Mouse (Mus musculus) gastrocnemius, adult 2 months (tissue): Measurements from ENCODE around the gene Nlk. TPM values are rescaled to one million over a fixed set of nuclear protein-coding genes. Genes with fewer than 3 reads are reported as not detected.

Source experiments
- DNase-seq: peaks from one replicate; pipeline ENCODE4 v3.0.0; 2022
- H3K27ac ChIP-seq: fragments of 200-600 bp; 2 replicates; pipeline ENCODE4 v1.8.1; 2022; ENCODE audit warnings: mild to moderate bottlenecking
- H3K4me3 ChIP-seq: fragments of 200-600 bp; 2 replicates; pipeline ENCODE4 v1.8.1; 2022; ENCODE audit warnings: mild to moderate bottlenecking, moderate library complexity
- CTCF ChIP-seq: fragments of 200-600 bp; IDR thresholded peaks from 2 replicates; pipeline ENCODE4 v1.8.1; 2022; ENCODE audit warnings: antibody characterized with exemption, mild to moderate bottlenecking, moderate library complexity
- intact Hi-C: fragments of 180-260 bp; cut with DNase I; formaldehyde crosslinking; loops from one replicate; pipeline ENCODE4 v1.15.1; 2025
- long read RNA-seq, 2 experiments: library from polyadenylated mRNA; stranded (forward); transcript quantifications; one replicate each; pipeline ENCODE4 v2.0.0; 2021
- total RNA-seq, 2 experiments: library from RNA; stranded (reverse); gene quantifications; 2 replicates each; pipeline ENCODE4 v1.2.3; 2021

Gene Nlk
- 1 to 10 TPM; 8.1 to 10.0 TPM for total RNA-seq
- long read RNA-seq, experiment 1, full-length matches to known transcripts: 3 of 6 reads
- long read RNA-seq, experiment 1, partial matches to known transcripts: 0 of 6 reads
- long read RNA-seq, experiment 1, other reads (novel, unspliced or antisense): 3 of 6 reads
- long read RNA-seq, experiment 2, full-length matches to known transcripts: 2 of 3 reads
- long read RNA-seq, experiment 2, partial matches to known transcripts: 0 of 3 reads
- long read RNA-seq, experiment 2, other reads (novel, unspliced or antisense): 1 of 3 reads

DNA sequence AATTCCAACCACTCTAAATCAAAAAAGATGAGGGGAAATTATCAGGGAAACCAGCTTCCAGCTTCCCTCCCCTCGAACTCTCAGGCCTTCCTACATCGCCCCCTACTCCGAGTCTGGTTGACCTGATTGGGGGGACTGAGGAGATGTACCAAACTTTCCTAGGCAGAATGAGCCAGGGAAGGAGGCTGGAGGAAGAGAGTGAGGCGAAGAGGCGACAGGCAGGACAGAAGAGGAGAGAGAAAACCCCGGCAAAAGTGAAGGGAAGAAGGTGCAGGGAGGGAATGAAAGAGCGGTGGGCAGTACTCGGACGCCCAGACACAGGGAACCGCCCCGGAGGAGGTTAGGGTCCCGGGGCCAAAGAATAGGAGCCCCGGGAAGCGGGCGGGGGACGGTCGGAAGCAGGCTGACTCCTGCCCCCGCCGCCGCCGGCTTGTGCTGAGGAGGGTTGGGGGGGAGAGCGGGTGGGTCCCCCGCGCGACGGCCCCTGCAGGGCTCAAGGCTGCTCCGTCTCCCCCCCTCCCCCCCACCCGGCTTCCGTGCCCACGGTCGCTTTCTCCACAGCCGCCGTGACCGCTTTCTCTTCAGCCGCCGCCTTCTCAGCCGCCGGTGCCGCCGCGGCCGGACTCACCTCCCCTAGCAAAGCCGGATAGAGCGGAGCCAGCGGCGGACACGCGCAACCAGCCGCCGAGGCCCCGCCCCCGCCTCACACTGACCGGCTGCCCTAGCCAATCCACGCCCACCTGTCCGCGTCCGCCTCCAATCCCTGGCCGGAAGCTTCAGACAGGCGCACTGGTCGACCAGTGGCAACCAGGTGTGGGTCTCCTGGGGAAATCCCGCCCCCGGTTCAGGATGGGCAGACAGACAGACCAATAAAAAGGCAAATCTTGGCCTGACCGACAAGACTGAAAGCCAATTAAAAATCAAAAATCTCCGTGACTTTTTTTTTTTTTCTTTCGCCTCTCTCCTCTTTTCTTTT is at the start of gene Nlk:
TSS of gene Nlk (minus strand) at position 597 of the 976 bp plus-strand sequence.
- intact Hi-C loops: no loop called here
- TF ChIP-seq CTCF: no peak
- peak within 1 kb of the TSS; percentile 92 for H3K27ac ChIP-seq

DNA sequence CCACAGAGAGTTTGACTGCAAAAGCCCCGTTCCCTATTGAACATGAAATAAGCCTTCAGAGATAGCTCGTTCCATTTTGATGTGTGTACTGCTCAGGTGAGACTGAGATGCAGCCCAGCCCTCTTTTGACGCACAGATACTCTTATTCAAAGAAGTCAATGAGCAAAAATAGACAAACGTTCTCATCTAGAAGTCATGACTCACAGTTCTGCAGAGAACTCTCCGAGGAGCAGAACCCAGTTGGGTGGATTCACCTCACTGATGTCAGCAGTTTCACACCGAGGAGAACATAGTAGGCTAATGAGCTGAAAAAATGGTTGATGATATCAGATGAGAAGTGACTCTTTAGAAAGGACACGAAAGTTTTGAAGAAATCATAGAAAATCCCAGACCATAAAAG is 49.1 kb upstream of the Nlk start:
- no peak for TF ChIP-seq CTCF
- intact Hi-C loops: no loop called here
- Histone ChIP-seq H3K4me3 (no peak overlapping the region), H3K27ac (no peak overlapping the region)
- no peak for DNase-seq

More for the DNA sequence above, at the start of gene Nlk:
- peak; percentile 100 for DNase-seq
- peak within 1 kb of the TSS; percentile 86 for H3K4me3 ChIP-seq

DNA sequence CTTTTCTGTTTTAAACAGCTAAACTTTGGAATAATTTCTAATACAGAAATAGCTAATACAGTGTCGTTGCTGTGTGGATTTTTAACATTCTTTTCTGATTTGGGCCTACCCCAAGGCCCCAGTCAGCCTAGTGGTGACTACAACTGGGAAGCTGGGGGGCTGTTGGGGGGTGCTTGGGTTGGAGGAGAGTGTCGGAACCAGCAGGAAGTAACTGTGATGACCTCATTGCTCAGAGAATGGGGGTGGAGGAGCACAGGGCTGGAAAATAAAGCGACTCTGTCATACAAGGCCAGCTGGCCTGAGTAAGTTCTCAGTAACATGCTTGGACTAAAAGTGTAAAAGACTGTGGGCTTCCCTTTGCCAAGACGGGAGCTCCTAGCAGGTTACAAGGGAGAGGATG is 48.3 kb upstream of the Nlk start:
- no peak for TF ChIP-seq CTCF
- no peak for DNase-seq
- intact Hi-C loops: no loop called here
- no peak overlapping the region for H3K27ac ChIP-seq
- no peak overlapping the region for H3K4me3 ChIP-seq

DNA sequence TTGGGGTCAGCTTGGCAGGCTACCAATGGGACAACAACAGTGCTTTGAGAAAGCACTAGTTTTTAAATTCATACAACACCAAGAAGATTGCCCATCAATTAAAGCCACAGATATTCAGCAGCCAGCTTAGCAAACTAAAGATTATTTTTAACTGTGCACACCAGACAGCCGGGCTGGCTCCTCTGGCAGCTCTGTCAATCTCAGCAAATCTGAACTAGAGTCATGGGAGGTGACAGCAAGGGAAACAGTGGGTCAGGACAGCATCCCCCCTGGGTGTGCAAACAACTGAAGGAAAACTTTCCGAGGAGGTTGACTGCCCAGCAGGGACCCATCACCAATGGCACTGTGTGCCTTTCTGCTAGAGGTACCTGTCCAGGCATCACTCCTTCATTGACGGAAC is 45.3 kb upstream of the Nlk start:
- no peak for DNase-seq
- intact Hi-C loops: no loop called here

DNA sequence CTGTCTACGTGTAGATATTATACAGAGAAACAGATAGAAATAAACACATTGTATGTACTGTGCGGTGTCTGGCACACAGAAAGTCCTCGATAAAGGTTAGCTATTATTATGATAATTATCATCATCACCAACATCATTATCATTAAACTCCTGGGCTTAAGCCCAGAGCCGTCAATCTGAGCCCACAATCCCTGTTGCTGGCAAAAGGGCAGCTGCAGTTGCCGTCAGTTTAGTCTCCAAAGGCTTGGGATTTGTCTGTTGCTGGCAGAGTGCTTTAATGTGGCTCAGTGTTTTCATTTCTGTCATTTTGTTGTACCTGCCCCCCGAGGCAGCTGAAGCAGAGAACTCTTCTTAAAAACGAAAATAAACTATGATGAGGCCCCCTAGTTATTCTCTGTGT is 44.8 kb upstream of the Nlk start:
- no peak overlapping the region for H3K4me3 ChIP-seq
- H3K27ac ChIP-seq: no peak overlapping the region
- TF ChIP-seq CTCF: no peak
- intact Hi-C loops: no loop called here
- no peak for DNase-seq

More for the DNA sequence above, 45.3 kb upstream of the Nlk start:
- no peak overlapping the region for H3K27ac ChIP-seq
- TF ChIP-seq CTCF: no peak
- H3K4me3 ChIP-seq: no peak overlapping the region

DNA sequence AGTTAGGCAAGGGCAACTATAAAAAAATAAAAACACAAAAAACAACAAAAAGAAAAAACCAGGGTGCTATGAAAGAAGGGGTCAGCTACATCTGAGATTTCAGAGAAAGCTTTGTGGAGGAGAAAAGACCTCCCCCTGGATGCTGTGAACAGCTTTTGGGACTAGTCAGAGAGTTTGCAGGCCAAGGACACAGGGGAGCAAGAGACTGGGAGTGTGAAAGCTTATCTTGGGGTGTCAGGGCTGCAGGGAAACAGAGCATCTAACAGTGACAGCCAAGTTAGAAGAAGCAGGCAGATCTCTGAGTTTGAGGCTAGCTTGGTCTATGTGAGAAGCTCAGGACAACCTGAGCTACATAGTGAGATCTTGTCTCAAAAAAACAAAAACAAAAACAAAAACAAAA is 42.2 kb upstream of the Nlk start:
- intact Hi-C loops: no loop called here
- no peak for TF ChIP-seq CTCF
- Histone ChIP-seq H3K4me3 (no peak overlapping the region), H3K27ac (no peak overlapping the region)
- DNase-seq: no peak

DNA sequence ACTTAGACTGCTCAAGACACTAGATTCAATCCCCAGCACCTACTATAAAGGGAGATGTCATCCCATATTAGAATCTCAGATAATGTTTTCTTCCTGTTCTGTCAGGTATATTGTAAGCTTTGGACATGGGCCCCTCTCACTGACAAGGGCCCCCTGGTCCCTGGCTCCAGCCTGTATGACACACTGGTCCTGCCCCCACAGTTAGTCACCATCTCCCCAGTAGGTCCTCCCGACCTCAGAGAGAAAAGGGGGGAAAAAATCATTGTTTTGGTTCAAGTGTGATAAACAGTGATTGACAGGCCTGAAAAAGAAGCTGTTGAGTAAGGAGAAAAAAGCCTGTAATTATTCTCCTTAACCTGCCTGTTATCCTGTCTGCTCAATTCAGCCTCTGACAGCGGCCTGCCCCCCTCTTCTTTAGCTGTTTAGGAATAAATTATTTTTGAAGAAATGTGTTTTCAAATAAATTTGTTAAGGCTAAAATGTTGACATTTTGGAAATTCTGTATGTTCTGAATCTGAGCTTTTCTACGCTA is 39.8 kb upstream of the Nlk start:
- DNase-seq: no peak
- H3K4me3 ChIP-seq: no peak overlapping the region
- intact Hi-C loops: no loop called here
- no peak overlapping the region for H3K27ac ChIP-seq
- no peak for TF ChIP-seq CTCF

DNA sequence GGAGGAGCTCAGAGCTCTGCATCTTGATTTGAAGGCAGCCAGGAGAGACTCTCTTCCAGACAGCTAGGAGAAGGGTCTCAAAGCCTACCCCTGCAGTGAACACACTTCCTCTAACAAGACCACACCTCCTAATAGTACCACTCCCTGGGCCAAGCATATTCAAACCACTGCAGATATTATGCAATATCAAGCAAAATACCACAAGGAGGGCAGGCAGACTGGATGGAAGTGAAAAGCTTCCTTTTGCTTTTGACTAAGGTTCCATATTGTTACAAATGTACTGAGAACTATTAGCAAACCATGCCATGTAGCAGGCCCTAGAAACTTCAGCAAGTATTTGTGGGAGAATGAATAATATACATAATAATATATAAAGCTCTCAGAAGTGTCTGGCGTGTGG is 38.0 kb upstream of the Nlk start:
- no peak overlapping the region for H3K27ac ChIP-seq
- H3K4me3 ChIP-seq: no peak overlapping the region
- intact Hi-C loops: no loop called here
- no peak for TF ChIP-seq CTCF
- DNase-seq: no peak

DNA sequence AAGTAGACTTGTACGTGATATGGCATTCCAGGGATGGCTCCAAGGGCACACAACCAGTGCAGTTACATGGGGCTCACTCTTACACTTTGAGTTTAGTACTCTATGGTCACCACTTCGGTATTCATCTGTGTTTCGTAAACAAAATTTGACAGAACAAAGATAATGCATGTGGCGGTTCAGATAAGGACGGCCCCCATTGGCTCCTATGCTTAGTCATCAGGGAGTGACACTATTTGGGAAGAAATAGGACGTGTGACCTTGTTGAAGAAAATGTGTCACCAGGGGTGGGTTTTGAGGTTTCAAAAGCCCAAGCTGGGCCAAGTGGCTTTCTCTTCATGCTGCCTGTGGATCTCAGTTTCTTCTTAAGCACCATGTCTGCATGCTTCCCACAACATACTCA is 35.4 kb upstream of the Nlk start:
- no peak for DNase-seq
- TF ChIP-seq CTCF: no peak
- no peak overlapping the region for H3K27ac ChIP-seq
- no peak overlapping the region for H3K4me3 ChIP-seq
- intact Hi-C loops: no loop called here

DNA sequence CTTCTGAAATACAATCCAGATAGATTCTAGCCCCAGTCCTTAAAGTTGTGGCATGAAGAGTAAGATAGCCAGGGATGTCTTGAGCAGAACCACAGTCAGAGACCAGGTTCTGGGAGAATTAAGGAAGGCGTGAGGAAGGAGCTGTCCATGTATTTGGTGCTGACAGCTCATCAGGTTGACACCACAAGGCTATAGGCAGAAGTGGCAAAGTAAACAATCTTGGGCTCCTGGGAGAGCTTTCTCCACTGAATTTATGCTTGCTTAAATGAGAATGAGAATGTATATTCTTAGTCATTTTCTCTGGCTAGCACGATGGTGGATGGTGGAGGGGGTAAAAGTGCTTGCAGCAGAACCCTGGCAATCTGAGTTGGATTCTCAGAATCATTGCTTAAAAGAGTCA is 33.7 kb upstream of the Nlk start:
- H3K4me3 ChIP-seq: no peak overlapping the region

DNA sequence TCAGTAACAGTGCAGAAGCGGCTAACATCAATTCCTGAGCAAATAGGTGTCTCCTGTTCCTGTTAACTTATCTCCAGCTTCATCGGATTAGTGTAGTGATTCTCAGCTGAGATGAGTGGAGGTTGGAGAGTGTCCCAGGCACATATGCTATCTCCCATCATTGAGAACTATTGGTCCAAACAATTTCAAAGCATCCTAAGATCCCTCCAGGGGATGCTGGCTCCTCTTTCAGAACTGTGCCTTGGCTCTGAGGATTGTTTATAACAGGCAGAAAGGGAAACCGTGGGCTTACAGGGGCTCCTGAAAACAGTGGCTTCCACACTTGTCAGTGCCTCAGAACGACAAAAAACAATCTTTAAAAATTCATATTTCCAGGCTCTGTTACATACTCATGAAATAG is 30.9 kb upstream of the Nlk start:
- DNase-seq: no peak
- Histone ChIP-seq H3K27ac (no peak overlapping the region), H3K4me3 (no peak overlapping the region)
- intact Hi-C loops: no loop called here
- no peak for TF ChIP-seq CTCF

More for the DNA sequence above, 33.7 kb upstream of the Nlk start:
- DNase-seq: no peak
- TF ChIP-seq CTCF: no peak
- intact Hi-C loops: no loop called here
- no peak overlapping the region for H3K27ac ChIP-seq

DNA sequence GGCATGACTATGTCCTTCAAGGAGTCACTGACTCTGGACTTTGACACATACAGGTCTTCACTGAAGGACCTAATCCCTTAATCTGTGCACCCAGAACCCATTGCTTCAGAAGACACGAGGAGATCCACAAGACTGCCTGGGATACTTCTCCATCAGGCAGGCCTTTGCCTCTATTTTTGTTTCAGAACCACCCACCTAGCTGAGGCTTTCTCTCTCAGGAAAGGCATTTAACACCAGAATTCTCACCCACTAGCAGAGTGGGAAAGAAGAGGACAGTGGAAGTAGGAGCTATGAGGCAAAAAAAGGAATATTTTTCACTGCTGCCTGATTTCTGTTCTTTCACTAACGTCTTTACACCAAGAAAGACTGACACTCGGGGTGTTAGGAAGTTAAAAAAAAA is 29.2 kb upstream of the Nlk start:
- no peak for DNase-seq
- no peak overlapping the region for H3K4me3 ChIP-seq
- no peak overlapping the region for H3K27ac ChIP-seq
- TF ChIP-seq CTCF: no peak
- intact Hi-C loops: no loop called here

DNA sequence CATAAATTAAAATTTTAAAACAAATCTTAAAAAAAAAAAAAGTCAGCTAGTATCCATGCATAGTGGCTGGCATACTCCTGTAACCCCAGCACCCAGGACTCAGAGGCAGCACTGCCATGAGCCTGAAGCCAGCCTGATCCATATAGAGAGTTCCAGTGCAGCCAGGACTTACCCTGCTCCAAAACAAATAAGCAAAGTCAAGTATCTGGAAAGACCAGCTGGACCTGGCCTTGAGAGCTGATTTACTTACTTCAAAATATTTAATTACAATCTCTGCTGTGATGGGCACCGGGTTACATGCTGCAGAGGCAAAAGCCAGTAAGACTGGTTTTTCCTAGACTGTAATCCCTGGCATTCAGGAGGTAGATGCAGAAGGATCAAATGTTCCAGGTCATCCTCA is 27.6 kb upstream of the Nlk start:
- Histone ChIP-seq H3K27ac (no peak overlapping the region), H3K4me3 (no peak overlapping the region)
- no peak for TF ChIP-seq CTCF
- intact Hi-C loops: no loop called here
- DNase-seq: no peak
